Mouse (Mus musculus) forebrain, postnatal 0 days (tissue): Measurements from ENCODE around the gene Glg1. TPM values are rescaled to one million over a fixed set of nuclear protein-coding genes. Genes with fewer than 3 reads are reported as not detected.

Experiments used
- ATAC-seq: fragments of 200-750 bp; cut with Nextera tagmentation; 2 replicates; pipeline ENCODE4 v1.8.0; 2017; ENCODE audit warnings: mild to moderate bottlenecking, moderate library complexity
- DNase-seq: peaks from one replicate; pipeline ENCODE4 v3.0.0-alpha.2; 2015
- H3K27ac ChIP-seq: fragments of 300-500 bp; sonication (generic); 2 replicates; pipeline ENCODE4 v1.5.1; 2014; ENCODE audit warnings: low read depth, mild to moderate bottlenecking, antibody characterized with exemption, low read length, moderate library complexity, mixed read lengths
- H3K27me3 ChIP-seq: fragments of 300-500 bp; sonication (generic); 2 replicates; pipeline ENCODE4 v1.6.1; 2014; ENCODE audit warnings: mild to moderate bottlenecking, low read length, mixed read lengths; ENCODE audit not compliant: insufficient read depth
- H3K36me3 ChIP-seq: fragments of 300-500 bp; sonication (generic); 2 replicates; pipeline ENCODE4 v1.6.1; 2014; ENCODE audit warnings: mild to moderate bottlenecking, moderate library complexity; ENCODE audit not compliant: insufficient read depth
- H3K4me1 ChIP-seq: fragments of 300-500 bp; sonication (generic); 2 replicates; pipeline ENCODE4 v1.6.1; 2014; ENCODE audit warnings: antibody characterized with exemption; ENCODE audit not compliant: insufficient read depth
- H3K4me2 ChIP-seq: fragments of 300-500 bp; sonication (generic); 2 replicates; pipeline ENCODE4 v1.6.1; 2014; ENCODE audit warnings: low read depth, mild to moderate bottlenecking, moderate library complexity
- H3K4me3 ChIP-seq: fragments of 300-500 bp; sonication (generic); 2 replicates; pipeline ENCODE4 v1.5.1; 2014; ENCODE audit warnings: low read depth, low read length, mixed read lengths
- H3K9ac ChIP-seq: fragments of 300-500 bp; sonication (generic); 2 replicates; pipeline ENCODE4 v1.6.1; 2014; ENCODE audit warnings: mild to moderate bottlenecking
- H3K9me3 ChIP-seq: fragments of 300-500 bp; sonication (generic); 2 replicates; pipeline ENCODE4 v1.6.1; 2016; ENCODE audit warnings: low read length
- CTCF ChIP-seq: sonication (generic); IDR thresholded peaks from 2 replicates; pipeline ENCODE4 v1.5.1; 2016; ENCODE audit warnings: antibody characterized with exemption, control low read depth, low read depth
- WGBS: fragments of 180-500 bp; shearing (Covaris S2); extraction: QIAGEN DNeasy Blood & Tissue Kit; methylation state at CpG from one replicate; pipeline ENCODE4 v1.1.7; 2014; 5-methylcytosine and 5-hydroxymethylcytosine counted together
- microRNA-seq, 2 experiments: library from miRNA; unstranded; fragments of <30 nt; microRNA quantifications; one replicate each; pipeline ENCODE4; 2016
- polyA plus RNA-seq: library from polyadenylated mRNA; unstranded; fragments of >200 nt; fragmentation: Nextera tagmentation; extraction: Ambion mirVana; gene quantifications from 2 replicates; pipeline ENCODE4 v1.2.1, GENCODE M21; 2015
- total RNA-seq: library from RNA; depleted of rRNA; stranded (reverse); fragments of >200 nt; gene quantifications from 2 replicates; pipeline ENCODE4 v1.2.3, GENCODE M21; 2014; rRNA removed

The Glg1 gene
- total and polyA plus RNA-seq, 2 experiments from 2014 or later, result 45.0 to 49.7 TPM

- DNase-seq, result no peak
- H3K4me2 ChIP-seq, result no peak overlapping the region
- H3K27ac ChIP-seq, result no peak overlapping the region
- H3K9me3 ChIP-seq, result no peaks in the 10 kb centered on the region
- H3K9ac ChIP-seq, result no peak overlapping the region
- H3K27me3 ChIP-seq, result no peaks in the 10 kb centered on the region
- TF ChIP-seq CTCF, result no peak
- peaks cover 11% of the 10 kb centered on the region for H3K36me3 ChIP-seq
- no peak overlapping the region for H3K4me3 ChIP-seq
- peaks cover 6% of the 10 kb centered on the region; the same call in 1 of the 2 replicates for H3K4me1 ChIP-seq
- no peak for ATAC-seq
These were observed 116.5 kb downstream of the Glg1 start for GRCm38 (mm10) chr8:111142521-111142920.

GRCm38 (mm10) chr8:111130756-111131155 lies 128.3 kb downstream of the Glg1 start:
- no peaks in the 10 kb centered on the region for H3K4me1 ChIP-seq
- no peak overlapping the region for H3K27ac ChIP-seq
- DNase-seq (no peak), ATAC-seq (no peak)
- H3K27me3 ChIP-seq, result no peaks in the 10 kb centered on the region
- no peaks in the 10 kb centered on the region for H3K9me3 ChIP-seq
- TF ChIP-seq CTCF, result no peak
- no peak overlapping the region for H3K4me2 ChIP-seq
- peaks cover 74% of the 10 kb centered on the region for H3K36me3 ChIP-seq
- no peak overlapping the region for H3K9ac ChIP-seq
- H3K4me3 ChIP-seq, result no peak overlapping the region
- 89% methylated on average over 2 of the region's 2 CpGs for WGBS

GRCm38 (mm10) chr8:111119481-111119880 lies 139.5 kb downstream of the Glg1 start:
- no peak overlapping the region for H3K4me3 ChIP-seq
- H3K27me3 ChIP-seq, result no peaks in the 10 kb centered on the region
- H3K9me3 ChIP-seq, result no peaks in the 10 kb centered on the region
- no peaks in the 10 kb centered on the region for H3K4me1 ChIP-seq
- H3K9ac ChIP-seq, result no peak overlapping the region
- peaks cover 72% of the 10 kb centered on the region for H3K36me3 ChIP-seq
- TF ChIP-seq CTCF, result no peak
- no peak overlapping the region for H3K27ac ChIP-seq
- peak; percentile 13 for DNase-seq
- WGBS, result 70% methylated on average over 3 of the region's 3 CpGs
- H3K4me2 ChIP-seq, result no peak overlapping the region
- ATAC-seq, result no peak

GRCm38 (mm10) chr8:111114891-111115290 lies 144.1 kb downstream of the Glg1 start:
- no peaks in the 10 kb centered on the region for H3K9me3 ChIP-seq
- DNase-seq, result no peak
- H3K9ac ChIP-seq, result no peak overlapping the region
- no peak for TF ChIP-seq CTCF
- WGBS, result 94% methylated on average over 5 of the region's 5 CpGs
- H3K27me3 ChIP-seq, result no peaks in the 10 kb centered on the region
- no peak overlapping the region for H3K27ac ChIP-seq
- peaks cover 65% of the 10 kb centered on the region for H3K36me3 ChIP-seq
- H3K4me1 ChIP-seq, result no peaks in the 10 kb centered on the region
- no peak overlapping the region for H3K4me3 ChIP-seq
- ATAC-seq, result no peak
- H3K4me2 ChIP-seq, result no peak overlapping the region

Small RNA genes within 50 kb of the gene (microRNA-seq; reads per million reads assigned to microRNA genes)
- 0 reads per million in 2 experiments for gene Gm23193

Other genes with a start within 250 kb of the Glg1 start
- 12.5 and 16.8 TPM in 2 replicates for gene Ddx19b, start 227.5 kb downstream of the Glg1 start, total RNA-seq
- gene Ddx19b, start 227.5 kb downstream of the Glg1 start, polyA plus RNA-seq, result 4.9 and 5.5 TPM in 2 replicates
- gene Aars, start 226.1 kb downstream of the Glg1 start, total RNA-seq, result 79.3 and 106 TPM in 2 replicates
- gene Aars, start 226.1 kb downstream of the Glg1 start, polyA plus RNA-seq, result 67.4 and 74.5 TPM in 2 replicates
- 2.8 TPM in 1 of 2 replicates, not detected in the other for gene Exosc6, start 202.9 kb downstream of the Glg1 start, total RNA-seq
- gene Exosc6, start 202.9 kb downstream of the Glg1 start, polyA plus RNA-seq, result not detected in 2 replicates
- gene Clec18a, start 166.8 kb downstream of the Glg1 start, total RNA-seq, result 0.33 and 0.38 TPM in 2 replicates
- 0.42 and 0.54 TPM in 2 replicates for gene Clec18a, start 166.8 kb downstream of the Glg1 start, polyA plus RNA-seq
- 27.5 and 31.5 TPM in 2 replicates for gene Pdpr, start 164.6 kb downstream of the Glg1 start, total RNA-seq
- gene Pdpr, start 164.6 kb downstream of the Glg1 start, polyA plus RNA-seq, result 5.8 and 9.3 TPM in 2 replicates
- gene Rfwd3, start 41.0 kb upstream of the Glg1 start, total RNA-seq, result 19.4 and 19.5 TPM in 2 replicates
- 7.2 and 11.1 TPM in 2 replicates for gene Rfwd3, start 41.0 kb upstream of the Glg1 start, polyA plus RNA-seq
- gene Mlkl, start 79.0 kb upstream of the Glg1 start, total RNA-seq, result 1.4 TPM in 2 replicates
- 0.54 and 0.94 TPM in 2 replicates for gene Mlkl, start 79.0 kb upstream of the Glg1 start, polyA plus RNA-seq
- 0.29 and 0.31 TPM in 2 replicates for gene Fa2h, start 134.6 kb upstream of the Glg1 start, total RNA-seq
- 0.30 and 0.33 TPM in 2 replicates for gene Fa2h, start 134.6 kb upstream of the Glg1 start, polyA plus RNA-seq